Mouse (Mus musculus): Measurements from ENCODE around the gene Ldlrad2. TPM values are rescaled to one million over a fixed set of nuclear protein-coding genes. Genes with fewer than 3 reads are reported as not detected.

Ldlrad2 gene
- not detected in 2 replicates for polyA plus RNA-seq (2014; fragmentation: Nextera tagmentation; extraction: Ambion mirVana)

DNA sequence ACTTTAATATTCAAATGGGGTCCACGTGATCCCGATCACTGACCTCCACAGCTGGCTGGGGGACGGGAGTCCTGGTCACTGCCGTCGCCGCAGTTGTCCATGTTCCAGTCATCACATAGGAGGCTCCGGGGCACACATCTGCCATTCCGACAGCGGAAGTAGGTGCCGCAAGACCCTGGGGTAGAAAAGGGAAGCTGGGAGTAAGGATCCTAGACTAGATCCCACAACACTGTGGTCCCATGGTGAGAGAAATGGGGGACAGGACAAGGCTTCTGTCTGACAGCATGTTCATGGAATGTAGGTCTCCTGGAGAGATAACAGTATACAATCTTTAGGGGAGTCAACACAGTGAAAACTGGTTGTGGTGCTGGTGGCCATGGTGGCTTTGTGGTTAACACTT is at the start of gene Ldlrad2:
Ldlrad2 (minus strand) TSS at position 101 of the 400 bp plus-strand sequence.
- H3K4me1 ChIP-seq (ENCODE audit: control insufficient read depth in 2 of 2, insufficient read depth in 2 of 2, low read length in 2 of 2), result peaks cover 0 to 2% of the 10 kb centered on the region in 2 experiments; a peak in 2 of 4 replicates
- 83% methylated on average over 10 of the region's 10 CpGs for WGBS
- ATAC-seq (ENCODE audit: insufficient number of reproducible peaks, insufficient read depth, low FRiP score, low read depth), result no peak

DNA sequence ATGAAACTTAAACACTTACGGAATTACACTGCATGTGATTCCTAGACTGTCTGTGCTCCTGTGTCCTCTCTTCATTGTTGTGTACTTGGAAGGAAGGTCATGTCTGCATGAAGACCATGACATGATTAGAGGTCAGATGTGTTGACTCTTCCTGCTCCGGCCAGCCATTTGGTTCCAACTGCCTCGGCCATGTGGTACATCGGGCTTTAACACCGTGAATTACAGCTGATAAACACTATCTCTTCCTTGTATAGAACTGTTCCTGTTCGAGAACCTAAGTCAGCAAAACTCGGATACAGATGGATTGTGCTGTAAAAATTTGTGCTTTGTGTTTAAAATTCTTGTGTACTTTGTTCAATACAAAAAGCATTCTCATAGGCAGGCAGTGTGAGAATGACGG is 48.5 kb upstream of the Ldlrad2 start:
- Histone ChIP-seq H3K27me3 (ENCODE audit: control insufficient read depth, insufficient read depth, low read length) (no peaks in the 10 kb centered on the region), H3K9me3 (ENCODE audit: control insufficient read depth, low read length) (no peaks in the 10 kb centered on the region), H3K36me3 (ENCODE audit: control insufficient read depth, insufficient read depth, low read length) (peaks cover 94% of the 10 kb centered on the region), H3K4me3 (ENCODE audit: control insufficient read depth in 1 of 2, insufficient read depth in 1 of 2, low read depth in 1 of 2, low read length in 2 of 2) (no peak overlapping the region), H3K4me2 (ENCODE audit: low read length) (no peak overlapping the region), H3K4me1 (ENCODE audit: control insufficient read depth in 2 of 2, insufficient read depth in 2 of 2, low read length in 2 of 2) (no peaks in the 10 kb centered on the region), H3K27ac (replicated peaks in 1 of 2; ENCODE audit: control insufficient read depth in 1 of 2, insufficient read depth in 1 of 2, low read depth in 2 of 2, low read length in 2 of 2) (no peak overlapping the region), H3K9ac (ENCODE audit: low read length) (no peak overlapping the region)
- WGBS, result 83% methylated on average over 8 of the region's 8 CpGs
- no peak for ATAC-seq (ENCODE audit: insufficient number of reproducible peaks, insufficient read depth, low FRiP score, low read depth)

More for the DNA sequence above, at the start of gene Ldlrad2:
- no peaks in the 10 kb centered on the region for H3K9me3 ChIP-seq (ENCODE audit: control insufficient read depth, low read length)
- H3K27me3 ChIP-seq (ENCODE audit: control insufficient read depth, insufficient read depth, low read length), result peaks cover 14% of the 10 kb centered on the region
- H3K4me3 ChIP-seq (ENCODE audit: control insufficient read depth in 1 of 2, insufficient read depth in 1 of 2, low read depth in 1 of 2, low read length in 2 of 2), result no peak within 1 kb of the TSS
- H3K36me3 ChIP-seq (ENCODE audit: control insufficient read depth, insufficient read depth, low read length), result peaks cover 34% of the 10 kb centered on the region
- H3K27ac ChIP-seq (replicated peaks in 1 of 2; ENCODE audit: control insufficient read depth in 1 of 2, insufficient read depth in 1 of 2, low read depth in 2 of 2, low read length in 2 of 2), result no peak within 1 kb of the TSS
- no peak within 1 kb of the TSS for H3K9ac ChIP-seq (ENCODE audit: low read length)
- no peak within 1 kb of the TSS for H3K4me2 ChIP-seq (ENCODE audit: low read length)

DNA sequence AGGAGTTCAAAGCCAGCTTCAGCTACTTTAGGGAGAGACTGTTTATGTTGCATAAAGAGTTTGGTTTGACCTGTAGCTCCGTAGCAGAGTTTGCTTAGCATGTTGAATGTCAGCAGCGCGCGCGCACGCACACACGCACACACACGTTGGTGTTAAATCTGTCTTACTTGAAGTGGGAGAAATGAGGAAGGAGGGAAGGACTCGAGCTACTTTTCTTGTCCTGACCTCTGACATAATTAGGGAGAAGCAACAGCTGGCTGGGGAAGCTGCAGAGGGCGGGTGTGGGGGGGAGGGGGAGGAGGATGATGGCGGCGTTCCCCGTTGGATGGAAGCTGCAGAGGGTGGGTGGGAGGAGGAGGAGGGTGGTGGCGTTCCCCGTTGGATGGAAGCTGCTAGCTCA is 35.9 kb upstream of the Ldlrad2 start:
- Histone ChIP-seq H3K9me3 (ENCODE audit: control insufficient read depth, low read length) (no peaks in the 10 kb centered on the region), H3K36me3 (ENCODE audit: control insufficient read depth, insufficient read depth, low read length) (peaks cover 94% of the 10 kb centered on the region), H3K4me1 (ENCODE audit: control insufficient read depth in 2 of 2, insufficient read depth in 2 of 2, low read length in 2 of 2) (peaks cover 2 to 4% of the 10 kb centered on the region in 2 experiments; a peak in 2 of 4 replicates), H3K4me2 (ENCODE audit: low read length) (no peak overlapping the region), H3K9ac (ENCODE audit: low read length) (no peak overlapping the region), H3K4me3 (ENCODE audit: control insufficient read depth in 1 of 2, insufficient read depth in 1 of 2, low read depth in 1 of 2, low read length in 2 of 2) (no peak overlapping the region), H3K27me3 (ENCODE audit: control insufficient read depth, insufficient read depth, low read length) (no peaks in the 10 kb centered on the region), H3K27ac (replicated peaks in 1 of 2; ENCODE audit: control insufficient read depth in 1 of 2, insufficient read depth in 1 of 2, low read depth in 2 of 2, low read length in 2 of 2) (no peak overlapping the region)
- WGBS, result 80% methylated on average over 15 of the region's 15 CpGs
- no peak for ATAC-seq (ENCODE audit: insufficient number of reproducible peaks, insufficient read depth, low FRiP score, low read depth)

DNA sequence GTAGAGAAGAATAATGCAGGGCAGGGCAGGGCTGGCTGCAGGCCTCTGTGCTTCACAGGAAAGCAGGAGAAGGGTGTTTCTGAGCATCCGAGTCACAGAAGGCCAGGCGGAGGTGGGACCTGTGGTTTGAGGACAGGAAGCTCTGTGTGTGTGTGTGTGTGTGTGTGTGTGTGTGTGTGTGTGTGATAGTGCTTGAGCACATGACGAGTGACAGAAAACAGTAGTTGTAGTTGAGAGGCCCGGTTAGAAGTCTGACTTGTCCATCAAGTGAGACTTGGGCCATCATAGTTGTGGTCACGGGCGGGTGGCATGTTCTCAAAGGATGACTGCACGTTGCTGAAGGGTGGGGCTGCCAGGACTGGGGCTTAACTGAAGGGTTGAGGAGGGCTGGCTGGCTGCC is 35.3 kb upstream of the Ldlrad2 start:
- Histone ChIP-seq H3K4me3 (ENCODE audit: control insufficient read depth in 1 of 2, insufficient read depth in 1 of 2, low read depth in 1 of 2, low read length in 2 of 2) (no peak overlapping the region), H3K27ac (replicated peaks in 1 of 2; ENCODE audit: control insufficient read depth in 1 of 2, insufficient read depth in 1 of 2, low read depth in 2 of 2, low read length in 2 of 2) (no peak overlapping the region), H3K4me1 (ENCODE audit: control insufficient read depth in 2 of 2, insufficient read depth in 2 of 2, low read length in 2 of 2) (peaks cover 2 to 4% of the 10 kb centered on the region in 2 experiments; a peak in 2 of 4 replicates), H3K4me2 (ENCODE audit: low read length) (no peak overlapping the region), H3K36me3 (ENCODE audit: control insufficient read depth, insufficient read depth, low read length) (peaks cover 96% of the 10 kb centered on the region), H3K27me3 (ENCODE audit: control insufficient read depth, insufficient read depth, low read length) (no peaks in the 10 kb centered on the region), H3K9ac (ENCODE audit: low read length) (no peak overlapping the region), H3K9me3 (ENCODE audit: control insufficient read depth, low read length) (no peaks in the 10 kb centered on the region)
- WGBS, result 39% methylated on average over 7 of the region's 7 CpGs
- no peak for ATAC-seq (ENCODE audit: insufficient number of reproducible peaks, insufficient read depth, low FRiP score, low read depth)

DNA sequence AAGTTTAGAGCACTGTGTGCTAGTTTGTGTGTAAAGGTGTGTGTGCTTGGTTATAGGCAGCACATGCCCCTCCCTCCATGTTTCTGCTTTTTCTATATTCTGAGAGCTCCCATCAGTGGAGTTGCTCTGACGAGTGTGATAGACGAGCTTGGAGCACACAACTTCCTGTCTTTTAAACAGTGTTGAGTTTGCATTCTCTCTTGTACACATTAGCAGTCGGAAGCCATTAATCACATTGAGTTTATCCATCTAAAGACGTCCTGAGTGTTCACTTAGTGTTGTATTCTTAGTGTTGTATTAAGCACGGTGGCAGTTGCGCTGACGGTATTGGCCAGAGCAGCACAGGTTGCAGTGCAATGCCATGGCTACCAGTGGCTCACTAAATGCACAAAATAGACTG is 34.9 kb upstream of the Ldlrad2 start:
- WGBS, result 76% methylated on average over 7 of the region's 7 CpGs
- Histone ChIP-seq H3K4me2 (ENCODE audit: low read length) (no peak overlapping the region), H3K27me3 (ENCODE audit: control insufficient read depth, insufficient read depth, low read length) (no peaks in the 10 kb centered on the region), H3K4me3 (ENCODE audit: control insufficient read depth in 1 of 2, insufficient read depth in 1 of 2, low read depth in 1 of 2, low read length in 2 of 2) (no peak overlapping the region), H3K4me1 (ENCODE audit: control insufficient read depth in 2 of 2, insufficient read depth in 2 of 2, low read length in 2 of 2) (peaks cover 2 to 6% of the 10 kb centered on the region in 2 experiments; a peak in 3 of 4 replicates), H3K9ac (ENCODE audit: low read length) (no peak overlapping the region), H3K36me3 (ENCODE audit: control insufficient read depth, insufficient read depth, low read length) (peaks cover 96% of the 10 kb centered on the region), H3K27ac (replicated peaks in 1 of 2; ENCODE audit: control insufficient read depth in 1 of 2, insufficient read depth in 1 of 2, low read depth in 2 of 2, low read length in 2 of 2) (no peak overlapping the region), H3K9me3 (ENCODE audit: control insufficient read depth, low read length) (no peaks in the 10 kb centered on the region)
- no peak for ATAC-seq (ENCODE audit: insufficient number of reproducible peaks, insufficient read depth, low FRiP score, low read depth)

DNA sequence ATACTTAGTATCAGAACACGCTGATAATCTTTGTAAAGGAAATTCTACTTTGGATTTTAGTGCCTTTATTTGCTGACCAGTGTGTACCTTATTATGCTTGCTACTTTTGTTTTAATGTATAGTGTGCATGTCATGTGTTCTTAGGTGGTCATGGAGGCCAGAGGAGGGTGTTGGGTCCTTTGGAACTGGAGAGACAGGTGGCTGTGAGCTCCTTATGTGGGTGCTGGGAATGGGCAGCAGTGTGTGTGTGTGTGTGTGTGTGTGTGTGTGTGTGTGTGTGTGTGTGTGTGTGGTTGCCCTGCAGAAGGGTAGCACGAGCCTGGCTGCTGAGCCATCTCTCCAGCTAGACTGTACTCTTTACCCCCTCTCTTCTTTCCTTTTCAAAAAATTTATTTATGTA is 32.7 kb upstream of the Ldlrad2 start:
- 97% methylated on average over 2 of the region's 2 CpGs for WGBS

DNA sequence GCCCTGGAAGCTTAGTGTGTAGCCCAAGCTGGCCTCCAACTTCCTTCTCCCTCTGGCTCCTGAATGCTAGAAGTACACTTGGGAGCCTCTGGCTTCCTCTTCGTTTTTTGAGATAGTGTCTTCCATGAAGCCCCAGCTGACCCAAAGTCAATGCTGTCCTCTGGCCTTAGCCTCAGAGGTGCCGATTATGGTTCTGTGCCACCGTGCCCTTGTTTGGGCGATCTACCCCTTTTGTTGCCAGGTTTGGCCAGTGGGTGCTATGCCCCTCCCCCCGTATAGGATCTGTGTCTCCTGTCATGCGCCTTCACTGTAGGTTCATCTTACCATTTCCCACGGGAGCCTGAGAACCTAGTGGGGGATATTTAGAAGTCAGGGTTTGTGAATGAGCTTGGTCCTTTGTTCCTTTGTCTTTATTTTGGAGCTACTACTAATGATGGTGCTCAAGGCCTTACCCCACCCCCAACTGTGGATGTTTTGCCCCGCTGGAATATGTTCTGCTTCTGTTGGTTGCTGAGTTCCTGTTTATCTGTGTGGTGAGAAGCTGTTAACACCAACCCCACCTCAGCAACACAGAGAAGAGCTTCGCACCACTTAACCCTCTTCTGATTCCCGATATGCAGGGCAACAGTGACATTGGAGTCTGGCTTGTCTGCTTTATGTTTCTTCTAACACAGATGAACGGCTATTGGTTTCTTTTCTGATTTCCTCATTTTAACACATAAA is 29.2 kb upstream of the Ldlrad2 start:
- ATAC-seq (ENCODE audit: insufficient number of reproducible peaks, insufficient read depth, low FRiP score, low read depth), result peak; percentile 41; the same call in 1 of the 2 replicates
- Histone ChIP-seq H3K9me3 (ENCODE audit: control insufficient read depth, low read length) (no peaks in the 10 kb centered on the region), H3K4me3 (ENCODE audit: control insufficient read depth in 1 of 2, insufficient read depth in 1 of 2, low read depth in 1 of 2, low read length in 2 of 2) (no peak overlapping the region), H3K9ac (ENCODE audit: low read length) (peak overlapping the region; percentile 14; the same call in 1 of the 2 replicates), H3K36me3 (ENCODE audit: control insufficient read depth, insufficient read depth, low read length) (peaks cover 40% of the 10 kb centered on the region), H3K27me3 (ENCODE audit: control insufficient read depth, insufficient read depth, low read length) (no peaks in the 10 kb centered on the region), H3K27ac (replicated peaks in 1 of 2; ENCODE audit: control insufficient read depth in 1 of 2, insufficient read depth in 1 of 2, low read depth in 2 of 2, low read length in 2 of 2) (no peak overlapping the region), H3K4me1 (ENCODE audit: control insufficient read depth in 2 of 2, insufficient read depth in 2 of 2, low read length in 2 of 2) (peaks cover 11 to 28% of the 10 kb centered on the region in 2 experiments), H3K4me2 (ENCODE audit: low read length) (peak overlapping the region; percentile 34)
- 47% methylated on average over 11 of the region's 11 CpGs for WGBS

More for the DNA sequence above, 32.7 kb upstream of the Ldlrad2 start:
- no peak for ATAC-seq (ENCODE audit: insufficient number of reproducible peaks, insufficient read depth, low FRiP score, low read depth)
- Histone ChIP-seq H3K4me2 (ENCODE audit: low read length) (no peak overlapping the region), H3K9ac (ENCODE audit: low read length) (no peak overlapping the region), H3K27ac (replicated peaks in 1 of 2; ENCODE audit: control insufficient read depth in 1 of 2, insufficient read depth in 1 of 2, low read depth in 2 of 2, low read length in 2 of 2) (no peak overlapping the region), H3K4me1 (ENCODE audit: control insufficient read depth in 2 of 2, insufficient read depth in 2 of 2, low read length in 2 of 2) (peaks cover 11 to 24% of the 10 kb centered on the region in 2 experiments), H3K27me3 (ENCODE audit: control insufficient read depth, insufficient read depth, low read length) (no peaks in the 10 kb centered on the region), H3K4me3 (ENCODE audit: control insufficient read depth in 1 of 2, insufficient read depth in 1 of 2, low read depth in 1 of 2, low read length in 2 of 2) (no peak overlapping the region), H3K36me3 (ENCODE audit: control insufficient read depth, insufficient read depth, low read length) (peaks cover 74% of the 10 kb centered on the region), H3K9me3 (ENCODE audit: control insufficient read depth, low read length) (no peaks in the 10 kb centered on the region)
